Mouse (Mus musculus): ENCODE results near the gene Olfr728. TPM values are rescaled to one million over a fixed set of nuclear protein-coding genes. Genes with fewer than 3 reads are reported as not detected.

The Olfr728 gene
- polyA plus RNA-seq (2012; rRNA removed) = not detected in 2 replicates

DNA sequence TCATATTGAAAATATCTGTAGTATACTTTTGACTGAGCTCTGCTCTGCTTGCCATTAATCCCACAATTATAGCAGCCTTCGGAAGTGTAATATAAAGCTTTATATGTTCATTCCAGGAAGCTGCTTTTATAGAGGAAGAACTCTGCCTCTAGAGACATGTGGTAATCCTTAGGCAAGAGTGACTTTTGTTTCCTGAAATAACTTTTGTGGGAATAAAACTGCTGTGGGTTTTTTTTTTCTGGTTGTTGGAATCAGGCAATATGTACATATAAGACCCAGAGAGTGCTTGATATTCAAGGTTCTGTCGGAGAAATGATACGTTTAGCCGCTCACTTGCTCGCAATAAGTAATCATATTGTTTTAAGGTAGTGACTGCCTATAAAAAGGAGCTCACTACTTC lies at the start of gene Olfr728:
Olfr728 (minus strand) TSS at position 101 of the 400 bp plus-strand sequence.
- no peak for DNase-seq
- 86% methylated on average over 5 of the region's 5 CpGs for WGBS
- Histone ChIP-seq H3K4me3 (replicated peaks; ENCODE audit: extremely low read depth, low read depth, low read length) (no peak within 1 kb of the TSS), H3K4me1 (ENCODE audit: control insufficient read depth, insufficient read depth, low read length) (no peaks in the 10 kb centered on the region)
- no peak for TF ChIP-seq POLR2A (IDR thresholded peaks at IDR 0.05; ENCODE audit: borderline replicate concordance, extremely low read depth, low read depth, low read length)
- no peak for TF ChIP-seq CTCF (IDR thresholded peaks at IDR 0.05; ENCODE audit: insufficient read depth, low read length)

DNA sequence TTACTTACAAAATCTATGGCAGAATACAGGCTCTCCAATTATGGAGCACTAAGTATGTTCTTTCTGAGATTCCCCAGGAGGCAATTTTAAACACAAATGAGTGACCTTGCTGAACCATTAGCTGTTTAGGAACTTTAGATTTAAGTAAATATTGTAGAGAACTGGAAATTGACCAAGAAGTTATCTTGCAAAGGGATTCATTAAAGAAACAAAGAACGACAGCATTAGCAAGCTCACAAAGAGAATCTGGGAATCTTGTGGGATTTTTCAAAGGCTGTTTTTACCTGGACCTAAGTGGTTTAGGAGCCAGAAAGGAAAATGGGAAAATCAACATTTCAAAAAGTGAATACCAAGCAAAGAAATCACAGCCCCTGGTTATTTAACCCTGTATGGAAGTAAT lies 45.6 kb upstream of the Olfr728 start, which contains the start of gene Olfr730:
Olfr730 (minus strand) TSS at position 101 of the 400 bp plus-strand sequence.
- TF ChIP-seq POLR2A (IDR thresholded peaks at IDR 0.05; ENCODE audit: borderline replicate concordance, extremely low read depth, low read depth, low read length) (no peak), CTCF (IDR thresholded peaks at IDR 0.05; ENCODE audit: insufficient read depth, low read length) (no peak)
- 51% methylated on average over 1 of the region's 1 CpGs for WGBS
- Histone ChIP-seq H3K4me3 (replicated peaks; ENCODE audit: extremely low read depth, low read depth, low read length) (no peak within 1 kb of the TSS), H3K4me1 (ENCODE audit: control insufficient read depth, insufficient read depth, low read length) (no peaks in the 10 kb centered on the region)
- DNase-seq = no peak

DNA sequence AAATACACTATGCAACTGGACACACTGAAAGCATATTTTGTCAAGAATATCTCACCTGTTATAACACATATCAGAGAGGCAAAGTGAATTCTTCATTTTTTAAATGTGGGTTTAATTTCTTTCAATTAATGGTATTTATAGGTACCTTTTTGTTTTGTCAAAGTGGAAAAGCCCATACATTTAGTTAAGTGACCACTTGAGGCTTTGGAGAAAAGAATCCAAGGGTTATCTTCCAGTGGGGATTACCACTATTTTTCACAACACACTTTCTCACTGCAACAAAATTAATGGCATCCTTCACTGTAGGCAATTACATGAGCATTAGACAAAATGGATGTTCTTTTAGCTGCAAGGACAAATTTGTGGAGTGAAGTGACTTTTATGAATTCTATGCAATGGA lies 10.3 kb upstream of the Olfr728 start, which contains the start of gene Olfr729:
Olfr729 (minus strand) TSS at position 101 of the 400 bp plus-strand sequence.
- no peaks in the 10 kb centered on the region for H3K4me1 ChIP-seq (ENCODE audit: control insufficient read depth, insufficient read depth, low read length)
- no peak for TF ChIP-seq CTCF (IDR thresholded peaks at IDR 0.05; ENCODE audit: insufficient read depth, low read length)
- TF ChIP-seq POLR2A (IDR thresholded peaks at IDR 0.05; ENCODE audit: borderline replicate concordance, extremely low read depth, low read depth, low read length) = no peak
- DNase-seq = no peak
- H3K4me3 ChIP-seq (replicated peaks; ENCODE audit: extremely low read depth, low read depth, low read length) = no peak within 1 kb of the TSS

DNA sequence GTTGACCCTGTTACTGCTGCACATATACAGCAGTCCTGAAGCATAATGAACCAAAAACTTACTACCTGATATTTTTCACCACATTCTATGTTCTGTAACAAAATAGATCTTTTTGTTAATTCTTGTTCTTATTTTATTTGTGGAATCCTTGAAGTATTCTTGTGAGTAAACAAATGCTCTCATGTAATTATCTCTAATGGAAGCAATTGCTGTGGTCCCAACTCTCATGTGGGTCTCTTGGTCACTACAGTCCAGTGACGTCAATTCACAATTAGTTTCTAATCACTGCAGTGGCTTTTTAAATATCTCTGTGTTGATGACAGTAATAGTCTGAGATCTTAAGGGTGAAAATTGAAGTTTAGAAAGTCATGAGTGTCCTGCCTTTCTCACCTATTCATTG lies 19.6 kb downstream of the Olfr728 start, which contains the start of gene Olfr727:
Olfr727 (plus strand) TSS at position 301 of the 400 bp plus-strand sequence.
- no peak for DNase-seq
- WGBS = 81% methylated on average over 1 of the region's 1 CpGs

DNA sequence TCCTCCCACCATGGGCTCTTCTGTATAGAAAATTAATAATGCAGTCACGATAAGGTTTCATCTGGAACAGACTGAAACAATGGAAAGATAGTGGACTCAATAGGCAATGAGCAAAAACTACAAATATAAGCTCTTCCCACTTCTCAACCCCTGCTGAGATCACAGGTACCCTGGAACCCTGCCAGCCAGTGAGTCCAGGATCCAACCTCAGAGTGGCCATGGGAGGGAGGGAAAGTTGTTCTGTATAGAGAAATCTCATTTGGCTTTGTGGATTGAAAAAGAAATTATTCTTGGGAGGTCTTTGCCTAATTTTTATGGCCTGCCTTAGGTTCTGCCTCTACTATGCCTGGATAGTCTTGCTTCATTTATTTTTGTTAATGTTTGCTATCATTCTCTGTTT lies 51.6 kb downstream of the Olfr728 start, which contains the start of gene Olfr726:
Olfr726 (minus strand) TSS at position 101 of the 400 bp plus-strand sequence.
- DNase-seq = no peak
- TF ChIP-seq POLR2A (IDR thresholded peaks at IDR 0.05; ENCODE audit: borderline replicate concordance, extremely low read depth, low read depth, low read length) (no peak), CTCF (IDR thresholded peaks at IDR 0.05; ENCODE audit: insufficient read depth, low read length) (no peak)
- WGBS = 56% methylated on average over 1 of the region's 1 CpGs
- Histone ChIP-seq H3K4me1 (ENCODE audit: control insufficient read depth, insufficient read depth, low read length) (no peaks in the 10 kb centered on the region), H3K4me3 (replicated peaks; ENCODE audit: extremely low read depth, low read depth, low read length) (no peak within 1 kb of the TSS)

More for the DNA sequence above, 19.6 kb downstream of the Olfr728 start, which contains the start of gene Olfr727:
- no peaks in the 10 kb centered on the region for H3K4me1 ChIP-seq (ENCODE audit: control insufficient read depth, insufficient read depth, low read length)
- H3K4me3 ChIP-seq (replicated peaks; ENCODE audit: extremely low read depth, low read depth, low read length) = no peak within 1 kb of the TSS
- no peak for TF ChIP-seq POLR2A (IDR thresholded peaks at IDR 0.05; ENCODE audit: borderline replicate concordance, extremely low read depth, low read depth, low read length)
- TF ChIP-seq CTCF (IDR thresholded peaks at IDR 0.05; ENCODE audit: insufficient read depth, low read length) = no peak

Other genes starting within 250 kb of the Olfr728 start
- gene Olfr722, start 240.7 kb downstream of the Olfr728 start, polyA plus RNA-seq (2012; rRNA removed) = not detected in 2 replicates
- not detected in 2 replicates for gene Olfr723, start 210.9 kb downstream of the Olfr728 start, polyA plus RNA-seq (2012; rRNA removed)
- gene Olfr724, start 179.4 kb downstream of the Olfr728 start, polyA plus RNA-seq (2012; rRNA removed) = not detected in 2 replicates
- not detected in 2 replicates for gene Olfr725, start 102.3 kb downstream of the Olfr728 start, polyA plus RNA-seq (2012; rRNA removed)
- gene Olfr726, start 51.7 kb downstream of the Olfr728 start, polyA plus RNA-seq (2012; rRNA removed) = not detected in 2 replicates
- gene Olfr727, start 19.5 kb downstream of the Olfr728 start, polyA plus RNA-seq (2012; rRNA removed) = not detected in 2 replicates
- not detected in 2 replicates for gene Olfr729, start 10.2 kb upstream of the Olfr728 start, polyA plus RNA-seq (2012; rRNA removed)
- not detected in 2 replicates for gene Olfr730, start 45.5 kb upstream of the Olfr728 start, polyA plus RNA-seq (2012; rRNA removed)
- gene Olfr731, start 99.2 kb upstream of the Olfr728 start, polyA plus RNA-seq (2012; rRNA removed) = not detected in 2 replicates
- gene Olfr732, start 141.5 kb upstream of the Olfr728 start, polyA plus RNA-seq (2012; rRNA removed) = not detected in 2 replicates
- not detected in 2 replicates for gene Olfr733, start 158.8 kb upstream of the Olfr728 start, polyA plus RNA-seq (2012; rRNA removed)
- gene Olfr734, start 184.1 kb upstream of the Olfr728 start, polyA plus RNA-seq (2012; rRNA removed) = not detected in 2 replicates
- gene Olfr735, start 206.2 kb upstream of the Olfr728 start, polyA plus RNA-seq (2012; rRNA removed) = not detected in 2 replicates
- 0.44 and 0.57 TPM in 2 replicates for gene Tlr11, start 215.2 kb upstream of the Olfr728 start, polyA plus RNA-seq (2012; rRNA removed)
- not detected in 2 replicates for gene Olfr736, start 238.5 kb upstream of the Olfr728 start, polyA plus RNA-seq (2012; rRNA removed)

All from lung, adult 2 months (tissue).